Mouse (Mus musculus): ENCODE measurements at regions not wholly inside any gene's neighbourhood (a gene's known extent, or its start where the extent isn't known, plus 50 kb on each side); places are given as distances from the start of the nearest gene placed in this dataset.
"Not testable (repeated sequence)": the region's sequence is repeated elsewhere in the genome, so short reads cannot be mapped to it uniquely, and the experiment has no call there.

- H3K9me3 ChIP-seq (replicated peaks): no peaks in the 10 kb centered on the region
- H3K4me1 ChIP-seq (replicated peaks): no peaks in the 10 kb centered on the region
- WGBS: 55% methylated on average over 5 of the region's 5 CpGs
- no peak overlapping the region for H3K4me3 ChIP-seq
- H3K27ac ChIP-seq: no peak overlapping the region
- ATAC-seq (replicated peaks; ENCODE audit: insufficient number of reproducible peaks, insufficient read depth, low FRiP score, low read depth): no peak
- H3K4me2 ChIP-seq: no peak overlapping the region
- H3K9ac ChIP-seq: no peak overlapping the region
- no peaks in the 10 kb centered on the region for H3K36me3 ChIP-seq
- H3K27me3 ChIP-seq: no peaks in the 10 kb centered on the region
These were observed 68.6 kb upstream of the Creb1 start for GRCm38 (mm10) chr1:64463715-64464290.

- not testable (repeated sequence) for H3K9ac ChIP-seq; H3K9me3 ChIP-seq (replicated peaks); H3K4me2 ChIP-seq; H3K27ac ChIP-seq; ATAC-seq (replicated peaks; ENCODE audit: insufficient number of reproducible peaks, insufficient read depth, low FRiP score, low read depth); H3K27me3 ChIP-seq; H3K4me3 ChIP-seq; H3K4me1 ChIP-seq (replicated peaks); H3K36me3 ChIP-seq
- 93% methylated on average over 6 of the region's 6 CpGs for WGBS
These were observed 70.8 kb upstream of the Creb1 start for GRCm38 (mm10) chr1:64461616-64462015.

GRCm38 (mm10) chr1:64457872-64458271, 74.6 kb upstream of the Creb1 start:
- WGBS: 78% methylated on average over 5 of the region's 5 CpGs
- H3K4me2 ChIP-seq: no peak overlapping the region
- H3K27ac ChIP-seq: no peak overlapping the region
- no peaks in the 10 kb centered on the region for H3K27me3 ChIP-seq
- no peaks in the 10 kb centered on the region for H3K9me3 ChIP-seq (replicated peaks)
- H3K4me1 ChIP-seq (replicated peaks): no peaks in the 10 kb centered on the region
- H3K4me3 ChIP-seq: no peak overlapping the region
- ATAC-seq (replicated peaks; ENCODE audit: insufficient number of reproducible peaks, insufficient read depth, low FRiP score, low read depth): no peak
- no peaks in the 10 kb centered on the region for H3K36me3 ChIP-seq
- H3K9ac ChIP-seq: no peak overlapping the region

- Histone ChIP-seq H3K9me3 (replicated peaks) (no peaks in the 10 kb centered on the region), H3K4me3 (no peak overlapping the region)
These were observed 83.3 kb upstream of the Creb1 start for GRCm38 (mm10) chr1:64449141-64449540.

GRCm38 (mm10) chr1:64448090-64448489, 84.4 kb upstream of the Creb1 start:
- Histone ChIP-seq H3K9ac (no peak overlapping the region), H3K27ac (no peak overlapping the region), H3K4me2 (peak overlapping the region; percentile 11; the same call in 1 of the 2 replicates), H3K36me3 (no peaks in the 10 kb centered on the region), H3K4me1 (replicated peaks) (peaks cover 3% of the 10 kb centered on the region; the same call in 1 of the 2 replicates), H3K4me3 (no peak overlapping the region), H3K9me3 (replicated peaks) (no peaks in the 10 kb centered on the region), H3K27me3 (peaks cover 5% of the 10 kb centered on the region; the same call in 1 of the 2 replicates)
- 3% methylated on average over 5 of the region's 5 CpGs for WGBS
- no peak for ATAC-seq (replicated peaks; ENCODE audit: insufficient number of reproducible peaks, insufficient read depth, low FRiP score, low read depth)

More at GRCm38 (mm10) chr1:64449141-64449540, 83.3 kb upstream of the Creb1 start:
- no peak overlapping the region for H3K4me2 ChIP-seq
- H3K4me1 ChIP-seq (replicated peaks): peaks cover 3% of the 10 kb centered on the region; the same call in 1 of the 2 replicates
- no peak for ATAC-seq (replicated peaks; ENCODE audit: insufficient number of reproducible peaks, insufficient read depth, low FRiP score, low read depth)
- H3K9ac ChIP-seq: no peak overlapping the region
- H3K27ac ChIP-seq: no peak overlapping the region
- WGBS: 67% methylated on average over 3 of the region's 3 CpGs
- no peaks in the 10 kb centered on the region for H3K36me3 ChIP-seq
- peaks cover 5% of the 10 kb centered on the region; the same call in 1 of the 2 replicates for H3K27me3 ChIP-seq

- Histone ChIP-seq H3K9ac (no peak overlapping the region), H3K27ac (no peak overlapping the region), H3K27me3 (peaks cover 5% of the 10 kb centered on the region; the same call in 1 of the 2 replicates), H3K9me3 (replicated peaks) (no peaks in the 10 kb centered on the region), H3K4me1 (replicated peaks) (peaks cover 3% of the 10 kb centered on the region; the same call in 1 of the 2 replicates), H3K4me3 (no peak overlapping the region), H3K4me2 (no peak overlapping the region), H3K36me3 (no peaks in the 10 kb centered on the region)
- 72% methylated on average over 4 of the region's 4 CpGs for WGBS
- ATAC-seq (replicated peaks; ENCODE audit: insufficient number of reproducible peaks, insufficient read depth, low FRiP score, low read depth): no peak
These were observed 86.0 kb upstream of the Creb1 start for GRCm38 (mm10) chr1:64446492-64446891.

GRCm38 (mm10) chr1:64445919-64446318, 86.5 kb upstream of the Creb1 start:
- peak; percentile 81 for ATAC-seq (replicated peaks; ENCODE audit: insufficient number of reproducible peaks, insufficient read depth, low FRiP score, low read depth)
- Histone ChIP-seq H3K27me3 (peaks cover 5% of the 10 kb centered on the region; the same call in 1 of the 2 replicates), H3K36me3 (no peaks in the 10 kb centered on the region), H3K9ac (no peak overlapping the region), H3K9me3 (replicated peaks) (no peaks in the 10 kb centered on the region), H3K27ac (no peak overlapping the region), H3K4me1 (replicated peaks) (peaks cover 3% of the 10 kb centered on the region; the same call in 1 of the 2 replicates), H3K4me3 (no peak overlapping the region), H3K4me2 (peak overlapping the region; percentile 41; the same call in 1 of the 2 replicates)
- 11% methylated on average over 13 of the region's 13 CpGs for WGBS

GRCm38 (mm10) chr1:64443436-64443835, 89.0 kb upstream of the Creb1 start:
- 79% methylated on average over 6 of the region's 6 CpGs for WGBS
- Histone ChIP-seq H3K27ac (no peak overlapping the region), H3K9me3 (replicated peaks) (no peaks in the 10 kb centered on the region), H3K4me1 (replicated peaks) (peaks cover 3% of the 10 kb centered on the region; the same call in 1 of the 2 replicates), H3K9ac (no peak overlapping the region), H3K36me3 (no peaks in the 10 kb centered on the region), H3K4me3 (no peak overlapping the region), H3K4me2 (no peak overlapping the region), H3K27me3 (peaks cover 5% of the 10 kb centered on the region; the same call in 1 of the 2 replicates)
- ATAC-seq (replicated peaks; ENCODE audit: insufficient number of reproducible peaks, insufficient read depth, low FRiP score, low read depth): no peak

- whole genome bisulfite sequencing: 80% methylated on average over 9 of the region's 9 CpGs
These were observed 90.1 kb upstream of the Creb1 start for GRCm38 (mm10) chr1:64442179-64442874.

GRCm38 (mm10) chr1:64423256-64423655, 109.2 kb upstream of the Creb1 start:
- no peaks in the 10 kb centered on the region for H3K36me3 ChIP-seq
- no peaks in the 10 kb centered on the region for H3K27me3 ChIP-seq
- 79% methylated on average over 1 of the region's 1 CpGs for WGBS
- 0 out of 2 replicates have a peak, but pooled peaks cover 3% of the 10 kb centered on the region for H3K9me3 ChIP-seq (replicated peaks)
- H3K4me2 ChIP-seq: no peak overlapping the region
- H3K27ac ChIP-seq: no peak overlapping the region
- ATAC-seq (replicated peaks; ENCODE audit: insufficient number of reproducible peaks, insufficient read depth, low FRiP score, low read depth): no peak
- no peak overlapping the region for H3K4me3 ChIP-seq
- H3K4me1 ChIP-seq (replicated peaks): no peaks in the 10 kb centered on the region
- H3K9ac ChIP-seq: no peak overlapping the region

More at GRCm38 (mm10) chr1:64442179-64442874, 90.1 kb upstream of the Creb1 start:
- H3K4me2 ChIP-seq: no peak overlapping the region
- peaks cover 5% of the 10 kb centered on the region; the same call in 1 of the 2 replicates for H3K27me3 ChIP-seq
- H3K4me1 ChIP-seq (replicated peaks): peaks cover 3% of the 10 kb centered on the region; the same call in 1 of the 2 replicates
- no peak overlapping the region for H3K4me3 ChIP-seq
- no peaks in the 10 kb centered on the region for H3K36me3 ChIP-seq
- H3K9ac ChIP-seq: no peak overlapping the region
- H3K9me3 ChIP-seq (replicated peaks): no peaks in the 10 kb centered on the region
- no peak for ATAC-seq (replicated peaks; ENCODE audit: insufficient number of reproducible peaks, insufficient read depth, low FRiP score, low read depth)
- H3K27ac ChIP-seq: no peak overlapping the region

- H3K9ac ChIP-seq: no peak overlapping the region
- no peak for ATAC-seq (replicated peaks; ENCODE audit: insufficient number of reproducible peaks, insufficient read depth, low FRiP score, low read depth)
- no peak overlapping the region for H3K4me3 ChIP-seq
- 0 out of 2 replicates have a peak, but pooled peaks cover 4% of the 10 kb centered on the region for H3K9me3 ChIP-seq (replicated peaks)
- H3K36me3 ChIP-seq: no peaks in the 10 kb centered on the region
- no peak overlapping the region for H3K27ac ChIP-seq
- no peak overlapping the region for H3K4me2 ChIP-seq
- no peaks in the 10 kb centered on the region for H3K4me1 ChIP-seq (replicated peaks)
- no peaks in the 10 kb centered on the region for H3K27me3 ChIP-seq
These were observed 113.9 kb upstream of the Creb1 start for GRCm38 (mm10) chr1:64418567-64418966.
